In the genomic region with DNA sequence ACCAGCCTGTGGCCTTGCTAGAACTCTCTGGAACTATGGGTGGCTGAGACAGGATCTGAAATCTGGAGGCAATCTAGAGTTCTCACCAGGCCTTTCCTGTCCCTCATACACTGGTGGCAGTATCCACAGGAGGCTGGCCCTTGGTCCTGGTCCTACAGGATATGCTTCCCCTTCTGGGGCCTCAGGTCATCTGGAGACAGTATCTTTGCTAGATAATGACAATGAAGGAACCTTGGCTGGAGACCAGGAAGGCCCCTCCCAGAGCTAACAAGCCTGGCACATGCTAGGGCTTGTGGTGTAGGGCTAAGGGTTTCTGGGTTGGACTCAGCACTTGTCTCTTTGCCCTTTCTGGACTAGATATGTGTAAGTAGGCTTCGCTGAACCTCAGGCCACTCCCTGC, we compare ENCODE assay signal across 31 mouse cellular contexts. TPM values are rescaled to one million over a fixed set of nuclear protein-coding genes. Genes with fewer than 3 reads are reported as not detected.
"Had no signal": no experiment of that assay in that cellular context is flagged by ENCODE, and none has a peak within 500 bp of the region (broad histone marks: within the 10 kb centered on the region; RNA-seq: fewer than 3 reads in every experiment).

No protein-coding gene starts in this region.

- H3K27ac ChIP-seq: gastrocnemius, adult 2 months; heart, adult 2 months; hindbrain, embryonic 10.5 days; hindbrain, embryonic 12.5 days; hindbrain, embryonic 14.5 days; intestine, embryonic 15.5 days; layer of hippocampus, adult 2 months; left cerebral cortex, adult 2 months; limb, embryonic 13.5 days; limb, embryonic 15.5 days; liver, embryonic 12.5 days had no signal

- ATAC-seq: hindbrain, embryonic 16.5 days; inflammation-experienced regulatory T-cells, adult 6 months; intestine, embryonic 15.5 days; intestine, postnatal 0 days; liver, embryonic 12.5 days had no signal

- H3K36me3 ChIP-seq: hindbrain, embryonic 10.5 days; hindbrain, embryonic 12.5 days; intestine, embryonic 15.5 days; limb, embryonic 13.5 days; limb, embryonic 15.5 days; liver, embryonic 12.5 days had no signal

- H3K9ac ChIP-seq: hindbrain, embryonic 12.5 days; hindbrain, embryonic 14.5 days; intestine, embryonic 15.5 days; limb, embryonic 13.5 days; limb, embryonic 15.5 days; liver, embryonic 12.5 days had no signal

- H3K4me3 ChIP-seq: gastrocnemius, adult 2 months; heart, adult 2 months; hindbrain, embryonic 10.5 days; hindbrain, embryonic 12.5 days; intestine, embryonic 15.5 days; layer of hippocampus, adult 2 months; left cerebral cortex, adult 2 months; limb, embryonic 13.5 days; limb, embryonic 15.5 days; liver, embryonic 12.5 days had no signal

- H3K9me3 ChIP-seq: hindbrain, embryonic 10.5 days; hindbrain, embryonic 12.5 days; intestine, embryonic 15.5 days; limb, embryonic 13.5 days; limb, embryonic 15.5 days; liver, embryonic 12.5 days had no signal

- H3K4me2 ChIP-seq: heart, embryonic 11.5 days; hindbrain, embryonic 12.5 days; hindbrain, embryonic 14.5 days; intestine, embryonic 15.5 days; limb, embryonic 13.5 days; limb, embryonic 15.5 days; liver, embryonic 12.5 days had no signal

- H3K4me1 ChIP-seq: liver, embryonic 12.5 days had no signal

- DNase-seq: gastrocnemius, adult 2 months; gastrocnemius, postnatal 10 days; gastrocnemius, postnatal 25 days; heart, adult 2 months; heart, postnatal 10 days; heart, postnatal 4 days; kidney, adult 18-20 months; kidney, adult 8-10 months; kidney, postnatal 10 days; kidney, postnatal 25 days; kidney, postnatal 4 days had no signal

RNA-seq across cellular contexts. Expression of gene Cldn14, which starts 35.2 kb away (rescaled TPM):
- total RNA-seq: gastrocnemius, adult 2 months; gastrocnemius, postnatal 25 days; granulocyte monocyte progenitor cell, adult 5-6 weeks; heart, adult 2 months; heart, postnatal 10 days; heart, postnatal 25 days; heart, postnatal 4 days had no signal
- polyA plus RNA-seq: heart, adult 2 months; heart, embryonic 14.5 days; heart, embryonic 16.5 days; hindbrain, embryonic 10.5 days; hindbrain, embryonic 14.5 days; hindbrain, embryonic 16.5 days; inflammation-experienced regulatory T-cells, adult 6 months; kidney, embryonic 14.5 days; limb, embryonic 11.5 days; limb, embryonic 13.5 days; limb, embryonic 15.5 days had no signal

RNA-seq across cellular contexts. Expression of gene Sim2, which starts 40.9 kb away (rescaled TPM):
- total RNA-seq: heart, adult 2 months; heart, postnatal 10 days; heart, postnatal 25 days; heart, postnatal 4 days; liver, adult 2 months had no signal
- polyA plus RNA-seq: hindbrain, embryonic 16.5 days; inflammation-experienced regulatory T-cells, adult 6 months; intestine, embryonic 15.5 days; intestine, postnatal 0 days; liver, adult 2 months; liver, embryonic 12.5 days had no signal
